Mouse (Mus musculus): Measurements from ENCODE around the gene Crispld2. TPM values are rescaled to one million over a fixed set of nuclear protein-coding genes. Genes with fewer than 3 reads are reported as not detected.

Crispld2 gene
- polyA plus RNA-seq, 1 experiment from 2014 or later = 12.2 TPM

GRCm38 (mm10) chr8:120063326-120063725 is 71.1 kb downstream of the Crispld2 start:
- Histone ChIP-seq H3K27me3 (ENCODE audit: insufficient read depth, low read length) (no peaks in the 10 kb centered on the region), H3K27ac (no peak overlapping the region), H3K4me3 (replicated peaks; ENCODE audit: low read depth, low read length) (no peak overlapping the region), H3K4me1 (replicated peaks; ENCODE audit: insufficient read depth, low read length) (peaks cover 3% of the 10 kb centered on the region; the same call in 1 of the 2 replicates), H3K9ac (ENCODE audit: low read depth, low read length) (no peak overlapping the region), H3K36me3 (ENCODE audit: insufficient read depth, low read length) (no peaks in the 10 kb centered on the region), H3K9me3 (replicated peaks; ENCODE audit: low read length) (no peaks in the 10 kb centered on the region), H3K4me2 (ENCODE audit: low read length) (no peak overlapping the region)
- no peak for TF ChIP-seq CTCF (IDR thresholded peaks at IDR 0.05; ENCODE audit: low read depth)
- DNase-seq (ENCODE audit: low spot score) (peak; percentile 58), ATAC-seq (replicated peaks; ENCODE audit: low FRiP score, low read depth) (0 out of 2 replicates have a peak, but pooled peaks have one; percentile 9)
- WGBS = 67% methylated on average over 3 of the region's 3 CpGs

GRCm38 (mm10) chr8:120065611-120066010 is 73.4 kb downstream of the Crispld2 start:
- Histone ChIP-seq H3K4me2 (ENCODE audit: low read length) (no peak overlapping the region), H3K36me3 (ENCODE audit: insufficient read depth, low read length) (no peaks in the 10 kb centered on the region), H3K27me3 (ENCODE audit: insufficient read depth, low read length) (no peaks in the 10 kb centered on the region), H3K4me3 (replicated peaks; ENCODE audit: low read depth, low read length) (no peak overlapping the region), H3K9ac (ENCODE audit: low read depth, low read length) (no peak overlapping the region), H3K27ac (no peak overlapping the region), H3K4me1 (replicated peaks; ENCODE audit: insufficient read depth, low read length) (peaks cover 4% of the 10 kb centered on the region; the same call in 1 of the 2 replicates), H3K9me3 (replicated peaks; ENCODE audit: low read length) (no peaks in the 10 kb centered on the region)
- WGBS = 95% methylated on average over 8 of the region's 8 CpGs
- TF ChIP-seq CTCF (IDR thresholded peaks at IDR 0.05; ENCODE audit: low read depth) = no peak
- ATAC-seq (replicated peaks; ENCODE audit: low FRiP score, low read depth) (no peak), DNase-seq (ENCODE audit: low spot score) (no peak)

GRCm38 (mm10) chr8:120066226-120066625 is 74.0 kb downstream of the Crispld2 start:
- Histone ChIP-seq H3K27ac (no peak overlapping the region), H3K36me3 (ENCODE audit: insufficient read depth, low read length) (no peaks in the 10 kb centered on the region), H3K4me3 (replicated peaks; ENCODE audit: low read depth, low read length) (no peak overlapping the region), H3K4me1 (replicated peaks; ENCODE audit: insufficient read depth, low read length) (peaks cover 4% of the 10 kb centered on the region; the same call in 1 of the 2 replicates), H3K9ac (ENCODE audit: low read depth, low read length) (no peak overlapping the region), H3K27me3 (ENCODE audit: insufficient read depth, low read length) (no peaks in the 10 kb centered on the region), H3K9me3 (replicated peaks; ENCODE audit: low read length) (no peaks in the 10 kb centered on the region), H3K4me2 (ENCODE audit: low read length) (no peak overlapping the region)
- ATAC-seq (replicated peaks; ENCODE audit: low FRiP score, low read depth) = no peak
- DNase-seq (ENCODE audit: low spot score) = no peak
- WGBS = 84% methylated on average over 4 of the region's 4 CpGs
- no peak for TF ChIP-seq CTCF (IDR thresholded peaks at IDR 0.05; ENCODE audit: low read depth)

GRCm38 (mm10) chr8:120067936-120068668 is 75.9 kb downstream of the Crispld2 start:
- DNase-seq (ENCODE audit: low spot score) = peak; percentile 83
- Histone ChIP-seq H3K4me1 (replicated peaks; ENCODE audit: insufficient read depth, low read length) (peaks cover 4% of the 10 kb centered on the region; the same call in 1 of the 2 replicates), H3K27me3 (ENCODE audit: insufficient read depth, low read length) (no peaks in the 10 kb centered on the region), H3K9me3 (replicated peaks; ENCODE audit: low read length) (no peaks in the 10 kb centered on the region), H3K4me2 (ENCODE audit: low read length) (no peak overlapping the region), H3K9ac (ENCODE audit: low read depth, low read length) (no peak overlapping the region), H3K4me3 (replicated peaks; ENCODE audit: low read depth, low read length) (no peak overlapping the region), H3K36me3 (ENCODE audit: insufficient read depth, low read length) (no peaks in the 10 kb centered on the region), H3K27ac (no peak overlapping the region)
- ATAC-seq (replicated peaks; ENCODE audit: low FRiP score, low read depth) = peak; percentile 60
- WGBS = 24% methylated on average over 19 of the region's 19 CpGs
- TF ChIP-seq CTCF (IDR thresholded peaks at IDR 0.05; ENCODE audit: low read depth) = no peak

GRCm38 (mm10) chr8:120071684-120072083 is 79.4 kb downstream of the Crispld2 start:
- Histone ChIP-seq H3K27me3 (ENCODE audit: insufficient read depth, low read length) (no peaks in the 10 kb centered on the region), H3K4me1 (replicated peaks; ENCODE audit: insufficient read depth, low read length) (peaks cover 4% of the 10 kb centered on the region; the same call in 1 of the 2 replicates), H3K36me3 (ENCODE audit: insufficient read depth, low read length) (no peaks in the 10 kb centered on the region), H3K9me3 (replicated peaks; ENCODE audit: low read length) (no peaks in the 10 kb centered on the region), H3K9ac (ENCODE audit: low read depth, low read length) (no peak overlapping the region), H3K4me3 (replicated peaks; ENCODE audit: low read depth, low read length) (no peak overlapping the region), H3K4me2 (ENCODE audit: low read length) (no peak overlapping the region), H3K27ac (no peak overlapping the region)
- WGBS = 21% methylated on average over 4 of the region's 4 CpGs
- no peak; the same call in 1 of the 2 replicates for ATAC-seq (replicated peaks; ENCODE audit: low FRiP score, low read depth)
- peak; percentile 90 for DNase-seq (ENCODE audit: low spot score)
- TF ChIP-seq CTCF (IDR thresholded peaks at IDR 0.05; ENCODE audit: low read depth) = peak; percentile 95

GRCm38 (mm10) chr8:120072259-120072658 is 80.0 kb downstream of the Crispld2 start:
- peak; percentile 19 for DNase-seq (ENCODE audit: low spot score)
- Histone ChIP-seq H3K27ac (peak overlapping the region; percentile 42; the same call in 1 of the 2 replicates), H3K4me2 (ENCODE audit: low read length) (no peak overlapping the region)

More at GRCm38 (mm10) chr8:120072259-120072658, 80.0 kb downstream of the Crispld2 start:
- TF ChIP-seq CTCF (IDR thresholded peaks at IDR 0.05; ENCODE audit: low read depth) = no peak
- H3K4me3 ChIP-seq (replicated peaks; ENCODE audit: low read depth, low read length) = no peak overlapping the region
- H3K27me3 ChIP-seq (ENCODE audit: insufficient read depth, low read length) = no peaks in the 10 kb centered on the region
- no peaks in the 10 kb centered on the region for H3K9me3 ChIP-seq (replicated peaks; ENCODE audit: low read length)
- no peak overlapping the region for H3K9ac ChIP-seq (ENCODE audit: low read depth, low read length)
- 67% methylated on average over 9 of the region's 9 CpGs for WGBS
- H3K4me1 ChIP-seq (replicated peaks; ENCODE audit: insufficient read depth, low read length) = peaks cover 4% of the 10 kb centered on the region; the same call in 1 of the 2 replicates
- no peaks in the 10 kb centered on the region for H3K36me3 ChIP-seq (ENCODE audit: insufficient read depth, low read length)
- ATAC-seq (replicated peaks; ENCODE audit: low FRiP score, low read depth) = no peak

Data from kidney, postnatal 0 days (tissue).